Mouse (Mus musculus): ENCODE measurements around the gene Mtmr3. TPM values are rescaled to one million over a fixed set of nuclear protein-coding genes. Genes with fewer than 3 reads are reported as not detected.
"Not testable (repeated sequence)": the region's sequence is repeated elsewhere in the genome, so short reads cannot be mapped to it uniquely, and the experiment has no call there.

The Mtmr3 gene
- total RNA-seq, 1 experiment: 30.7 TPM

DNA sequence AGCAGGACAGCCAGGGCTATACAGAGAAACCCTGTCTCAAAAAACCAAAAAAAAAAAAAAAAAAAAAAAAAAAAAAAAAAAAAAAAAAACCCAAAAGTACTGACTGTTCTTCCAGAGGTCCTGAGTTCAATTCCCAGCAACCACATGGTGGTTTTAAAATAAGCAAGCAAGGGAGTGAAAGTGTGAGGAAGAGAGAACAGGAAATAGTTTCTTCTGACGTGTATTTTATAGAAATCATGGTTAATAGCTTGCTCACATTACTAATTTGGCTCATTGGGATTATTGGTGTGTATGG, 50.1 kb downstream of the Mtmr3 start:
- DNase-seq (ENCODE audit: low read depth, low spot score); in situ Hi-C loops (cut with MboI; ENCODE audit: low sequenced_read_pairs in 2 of 2, unreplicated experiment in 2 of 2); H3K36me3 ChIP-seq (ENCODE audit: control insufficient read depth, insufficient read depth, low read length, poor library complexity, severe bottlenecking); H3K9me3 ChIP-seq (ENCODE audit: control insufficient read depth, insufficient read depth, low read depth, low read length); H3K4me1 ChIP-seq (ENCODE audit: control insufficient read depth in 2 of 2, insufficient read depth in 2 of 2, low read length in 2 of 2, poor library complexity in 1 of 2); H3K4me3 ChIP-seq (ENCODE audit: insufficient read depth in 1 of 2, low read depth in 1 of 2, low read length in 2 of 2, poor library complexity in 1 of 2, severe bottlenecking in 1 of 2); H3K9ac ChIP-seq (ENCODE audit: insufficient read depth, low read depth, low read length, poor library complexity, severe bottlenecking); H3K27ac ChIP-seq (ENCODE audit: insufficient read depth, low read depth, low read length, poor library complexity, severe bottlenecking): not testable (repeated sequence)
- peak; percentile 84 for TF ChIP-seq ZNF384 (IDR thresholded peaks at IDR 0.05; ENCODE audit: low read depth, low read length)

DNA sequence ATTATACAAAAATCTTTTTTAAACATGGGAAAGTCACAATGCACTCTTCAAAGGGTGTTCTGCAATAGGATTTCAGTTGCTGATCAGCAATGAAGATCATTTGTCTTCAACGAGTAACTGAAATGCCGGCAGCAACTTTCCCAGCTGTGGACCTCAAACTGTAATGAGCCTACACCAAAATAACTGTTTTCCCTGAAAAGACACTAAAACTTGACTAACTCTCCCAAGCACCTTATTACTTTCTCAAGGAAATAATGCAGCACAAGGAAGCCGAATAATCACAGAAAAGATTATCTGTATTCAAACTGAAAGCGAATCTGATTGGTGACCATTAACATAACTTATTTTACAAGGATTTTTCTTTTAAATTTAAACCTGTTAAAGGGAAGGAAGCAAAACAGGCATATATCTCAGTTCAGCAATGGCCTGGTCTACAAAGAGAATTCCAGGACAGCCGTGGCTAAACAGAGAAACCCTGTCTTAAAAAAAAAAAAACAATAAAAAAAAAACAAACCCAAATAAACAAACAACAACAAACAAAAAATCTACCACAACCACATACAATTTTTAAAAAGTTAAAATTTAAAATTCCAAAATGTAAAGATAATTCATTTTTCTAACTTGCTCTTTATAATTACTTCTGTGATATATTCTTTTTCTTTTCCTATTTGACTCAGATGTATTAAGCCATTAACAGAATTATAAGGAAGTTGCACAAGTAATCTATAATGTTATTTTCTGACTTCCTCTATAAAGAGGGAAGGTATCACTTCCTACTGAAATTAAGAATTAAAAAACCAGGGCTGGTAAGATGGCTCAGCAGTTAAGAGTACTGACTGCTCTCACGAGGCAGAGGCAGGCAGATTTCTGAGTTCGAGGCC, 50.7 kb downstream of the Mtmr3 start:
- Histone ChIP-seq H3K27ac (ENCODE audit: insufficient read depth, low read depth, low read length, poor library complexity, severe bottlenecking) (no peak overlapping the region), H3K9ac (ENCODE audit: insufficient read depth, low read depth, low read length, poor library complexity, severe bottlenecking) (no peak overlapping the region), H3K4me3 (ENCODE audit: insufficient read depth in 1 of 2, low read depth in 1 of 2, low read length in 2 of 2, poor library complexity in 1 of 2, severe bottlenecking in 1 of 2) (no peak overlapping the region), H3K36me3 (ENCODE audit: control insufficient read depth, insufficient read depth, low read length, poor library complexity, severe bottlenecking) (no peaks in the 10 kb centered on the region), H3K9me3 (ENCODE audit: control insufficient read depth, insufficient read depth, low read depth, low read length) (no peaks in the 10 kb centered on the region), H3K4me1 (ENCODE audit: control insufficient read depth in 2 of 2, insufficient read depth in 2 of 2, low read length in 2 of 2, poor library complexity in 1 of 2) (no peaks in the 10 kb centered on the region)
- no peak for DNase-seq (ENCODE audit: low read depth, low spot score)
- in situ Hi-C loops (cut with MboI; ENCODE audit: low sequenced_read_pairs in 2 of 2, unreplicated experiment in 2 of 2): no loop called here
- TF ChIP-seq MAFK (IDR thresholded peaks at IDR 0.05; ENCODE audit: insufficient read depth, low read depth, low read length): no peak
- no peak for TF ChIP-seq CHD2 (IDR thresholded peaks at IDR 0.05; ENCODE audit: low read depth, low read length)
- TF ChIP-seq ZC3H11A (IDR thresholded peaks at IDR 0.05; ENCODE audit: borderline replicate concordance, low read depth, low read length): no peak
- no peak for TF ChIP-seq HCFC1 (IDR thresholded peaks at IDR 0.05; ENCODE audit: borderline replicate concordance, insufficient read depth, low read length)
- no peak for TF ChIP-seq ZNF384 (IDR thresholded peaks at IDR 0.05; ENCODE audit: low read depth, low read length)

DNA sequence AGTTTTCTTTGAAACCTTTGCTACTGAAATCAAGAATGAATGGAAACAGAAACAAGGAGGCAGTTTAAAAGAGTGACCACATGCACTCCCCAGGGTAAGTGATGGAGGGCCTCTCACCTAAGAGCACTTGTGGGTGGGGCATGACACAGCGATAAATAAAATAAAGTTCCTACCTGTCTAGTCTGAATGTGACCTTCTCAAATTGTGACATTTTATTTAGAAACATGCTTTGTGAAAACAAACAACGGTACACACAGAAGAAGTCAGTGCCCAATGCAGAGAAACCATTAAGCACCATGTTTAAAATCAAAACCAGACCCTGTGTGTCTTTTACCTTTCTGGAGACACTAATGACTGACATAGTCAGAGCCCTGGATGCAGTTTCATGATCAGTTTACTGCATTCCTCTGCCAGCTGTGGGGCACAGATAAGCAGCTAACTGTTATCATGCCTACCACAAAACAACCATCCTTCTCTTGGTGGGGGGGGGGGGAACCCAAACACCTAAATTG, 51.6 kb downstream of the Mtmr3 start:
- no peak overlapping the region for H3K9ac ChIP-seq (ENCODE audit: insufficient read depth, low read depth, low read length, poor library complexity, severe bottlenecking)
- H3K36me3 ChIP-seq (ENCODE audit: control insufficient read depth, insufficient read depth, low read length, poor library complexity, severe bottlenecking): no peaks in the 10 kb centered on the region
- no peak overlapping the region for H3K4me3 ChIP-seq (ENCODE audit: insufficient read depth in 1 of 2, low read depth in 1 of 2, low read length in 2 of 2, poor library complexity in 1 of 2, severe bottlenecking in 1 of 2)
- in situ Hi-C loops (cut with MboI; ENCODE audit: low sequenced_read_pairs in 2 of 2, unreplicated experiment in 2 of 2): no loop called here
- TF ChIP-seq HCFC1 (IDR thresholded peaks at IDR 0.05; ENCODE audit: borderline replicate concordance, insufficient read depth, low read length) (no peak), ZC3H11A (IDR thresholded peaks at IDR 0.05; ENCODE audit: borderline replicate concordance, low read depth, low read length) (no peak), CHD2 (IDR thresholded peaks at IDR 0.05; ENCODE audit: low read depth, low read length) (no peak), MAFK (IDR thresholded peaks at IDR 0.05; ENCODE audit: insufficient read depth, low read depth, low read length) (no peak), ZNF384 (IDR thresholded peaks at IDR 0.05; ENCODE audit: low read depth, low read length) (no peak)
- DNase-seq (ENCODE audit: low read depth, low spot score): no peak
- H3K9me3 ChIP-seq (ENCODE audit: control insufficient read depth, insufficient read depth, low read depth, low read length): no peaks in the 10 kb centered on the region
- no peak overlapping the region for H3K27ac ChIP-seq (ENCODE audit: insufficient read depth, low read depth, low read length, poor library complexity, severe bottlenecking)
- no peaks in the 10 kb centered on the region for H3K4me1 ChIP-seq (ENCODE audit: control insufficient read depth in 2 of 2, insufficient read depth in 2 of 2, low read length in 2 of 2, poor library complexity in 1 of 2)

DNA sequence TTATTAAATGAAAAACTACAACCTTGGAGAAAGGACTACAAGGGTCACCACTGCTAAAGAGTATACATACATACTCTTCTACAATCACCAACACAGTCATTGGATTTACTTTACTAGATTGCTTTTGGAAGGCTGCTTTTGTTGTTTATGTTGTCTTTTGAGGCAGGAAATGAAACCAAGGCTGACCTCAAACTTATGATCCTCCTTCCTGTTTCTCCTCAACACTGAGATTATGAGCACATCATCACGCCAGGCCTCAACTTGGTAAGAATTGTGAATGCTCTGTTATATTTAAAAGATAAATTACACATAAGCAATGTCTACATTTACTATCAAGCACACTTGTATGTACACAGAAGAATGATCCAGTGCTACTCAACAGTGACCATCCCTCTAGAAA, 58.0 kb downstream of the Mtmr3 start:
- no peak overlapping the region for H3K4me3 ChIP-seq (ENCODE audit: insufficient read depth in 1 of 2, low read depth in 1 of 2, low read length in 2 of 2, poor library complexity in 1 of 2, severe bottlenecking in 1 of 2)
- TF ChIP-seq ZC3H11A (IDR thresholded peaks at IDR 0.05; ENCODE audit: borderline replicate concordance, low read depth, low read length) (no peak), CHD2 (IDR thresholded peaks at IDR 0.05; ENCODE audit: low read depth, low read length) (no peak), HCFC1 (IDR thresholded peaks at IDR 0.05; ENCODE audit: borderline replicate concordance, insufficient read depth, low read length) (no peak), MAFK (IDR thresholded peaks at IDR 0.05; ENCODE audit: insufficient read depth, low read depth, low read length) (no peak), ZNF384 (IDR thresholded peaks at IDR 0.05; ENCODE audit: low read depth, low read length) (no peak)
- in situ Hi-C loops (cut with MboI; ENCODE audit: low sequenced_read_pairs in 2 of 2, unreplicated experiment in 2 of 2): no loop called here
- H3K9me3 ChIP-seq (ENCODE audit: control insufficient read depth, insufficient read depth, low read depth, low read length): no peaks in the 10 kb centered on the region
- no peak for DNase-seq (ENCODE audit: low read depth, low spot score)
- H3K4me1 ChIP-seq (ENCODE audit: control insufficient read depth in 2 of 2, insufficient read depth in 2 of 2, low read length in 2 of 2, poor library complexity in 1 of 2): 0 out of 4 replicates have a peak, but pooled peaks cover 0 to 2% of the 10 kb centered on the region in 2 experiments
- no peaks in the 10 kb centered on the region for H3K36me3 ChIP-seq (ENCODE audit: control insufficient read depth, insufficient read depth, low read length, poor library complexity, severe bottlenecking)
- no peak overlapping the region for H3K9ac ChIP-seq (ENCODE audit: insufficient read depth, low read depth, low read length, poor library complexity, severe bottlenecking)
- no peak overlapping the region for H3K27ac ChIP-seq (ENCODE audit: insufficient read depth, low read depth, low read length, poor library complexity, severe bottlenecking)

Data from ES-E14 (cell line).